ENCODE assay signal across 12 mouse cellular contexts in genomic region chr2:106797855-106798254, GRCm38 (mm10).
DNase-seq lines count a peak whose midpoint lies in the region; ATAC-seq and TF ChIP-seq lines count a peak whose summit lies in the region.
"Had no signal": no experiment of that assay in that cellular context is flagged by ENCODE, and none has a peak within 500 bp of the region (broad histone marks: within the 10 kb centered on the region; RNA-seq: fewer than 3 reads in every experiment).

No protein-coding gene starts in this region.

- H3K27me3 ChIP-seq in hindbrain, embryonic 10.5 days (ENCODE audit: insufficient read depth, poor library complexity, severe bottlenecking) = peaks cover 9% of the 10 kb centered on the region; the same call in 1 of the 2 replicates
- no peaks in the 10 kb centered on the region for H3K27me3 ChIP-seq in midbrain, embryonic 14.5 days (ENCODE audit: control insufficient read depth, insufficient read depth, low read length)
- H3K27me3 ChIP-seq: liver, embryonic 13.5 days had no signal

- H3K4me3 ChIP-seq in hindbrain, embryonic 10.5 days = no peak overlapping the region
- no peak overlapping the region for H3K4me3 ChIP-seq in midbrain, embryonic 14.5 days (replicated peaks; ENCODE audit: low read depth, low read length)
- no peak overlapping the region for H3K4me3 ChIP-seq in layer of hippocampus, adult 2 months
- H3K4me3 ChIP-seq: liver, embryonic 13.5 days had no signal

- peak overlapping the region; percentile 9 for H3K4me2 ChIP-seq in midbrain, embryonic 14.5 days (ENCODE audit: low read length)
- H3K4me2 ChIP-seq: liver, embryonic 13.5 days had no signal

- ATAC-seq in midbrain, embryonic 14.5 days (ENCODE audit: low FRiP score, low TSS enrichment) = peak; percentile 62; the same call in 1 of the 2 replicates

- DNase-seq in embryo, embryonic 10 days (ENCODE audit: low spot score) = peak; percentile 57
- no peak for DNase-seq in embryo, embryonic 11 days
- DNase-seq in brain, embryonic 14.5 days (ENCODE audit: low read depth) = peak; percentile 82
- DNase-seq in hindbrain, embryonic 10.5 days (ENCODE audit: low spot score) = peak; percentile 43
- peak; percentile 60 for DNase-seq in midbrain, embryonic 14.5 days
- DNase-seq in layer of hippocampus, adult 2 months (ENCODE audit: low spot score in 2 of 2) = no peak
- DNase-seq in frontal cortex, postnatal 36 days (ENCODE audit: low spot score in 2 of 2) = no peak
- no peak for DNase-seq in ovary, postnatal 14 days (ENCODE audit: low spot score)
- DNase-seq: adrenal gland, postnatal 14 days; cerebellum, adult 2 months; kidney, postnatal 10 days; liver, embryonic 13.5 days had no signal

- H3K9ac ChIP-seq in midbrain, embryonic 14.5 days (replicated peaks; ENCODE audit: low read length) = no peak overlapping the region
- H3K9ac ChIP-seq: liver, embryonic 13.5 days had no signal

- 0 out of 2 replicates have a peak, but pooled peaks cover 2% of the 10 kb centered on the region for H3K9me3 ChIP-seq in hindbrain, embryonic 10.5 days
- no peaks in the 10 kb centered on the region for H3K9me3 ChIP-seq in midbrain, embryonic 14.5 days (ENCODE audit: control insufficient read depth, low read length)
- H3K9me3 ChIP-seq: liver, embryonic 13.5 days had no signal

- H3K36me3 ChIP-seq in hindbrain, embryonic 10.5 days = 0 out of 2 replicates have a peak, but pooled peaks cover 3% of the 10 kb centered on the region
- no peaks in the 10 kb centered on the region for H3K36me3 ChIP-seq in midbrain, embryonic 14.5 days (ENCODE audit: control insufficient read depth, insufficient read depth, low read length)
- H3K36me3 ChIP-seq: liver, embryonic 13.5 days had no signal

- no peak for TF ChIP-seq POLR2A in brain, embryonic 14.5 days (IDR thresholded peaks at IDR 0.05; ENCODE audit: borderline replicate concordance, extremely low read depth, insufficient read depth, insufficient read length, poor library complexity, severe bottlenecking)

- no peak overlapping the region for H3K27ac ChIP-seq in hindbrain, embryonic 10.5 days
- H3K27ac ChIP-seq in midbrain, embryonic 14.5 days (replicated peaks; ENCODE audit: low read depth, low read length) = peak overlapping the region; percentile 55
- H3K27ac ChIP-seq in layer of hippocampus, adult 2 months = no peak overlapping the region
- H3K27ac ChIP-seq: liver, embryonic 13.5 days had no signal

- WGBS in hindbrain, embryonic 10.5 days = 25% methylated on average over 3 of the region's 3 CpGs
- 6% methylated on average over 3 of the region's 3 CpGs for WGBS in midbrain, embryonic 14.5 days

- H3K4me1 ChIP-seq in hindbrain, embryonic 10.5 days (replicated peaks) = peaks cover 38% of the 10 kb centered on the region
- H3K4me1 ChIP-seq in midbrain, embryonic 14.5 days (ENCODE audit: control insufficient read depth, insufficient read depth, low read length) = peaks cover 33% of the 10 kb centered on the region
- H3K4me1 ChIP-seq: liver, embryonic 13.5 days had no signal

- TF ChIP-seq CTCF in brain, embryonic 14.5 days (IDR thresholded peaks at IDR 0.05; ENCODE audit: borderline replicate concordance, extremely low read depth, insufficient read depth, insufficient read length) = no peak
- no peak for TF ChIP-seq CTCF in layer of hippocampus, adult 2 months (conservative IDR thresholded peaks at IDR 0.05)

Comparison
In these comparisons a context has a peak if more than half of its experiments do, and no peak if none do; other contexts are left out.
1. DNase-seq: peak in embryo, embryonic 10 days (single experiment), brain, embryonic 14.5 days (single experiment), hindbrain, embryonic 10.5 days (single experiment) and midbrain, embryonic 14.5 days (single experiment); none in embryo, embryonic 11 days (single experiment), layer of hippocampus, adult 2 months (0 of 2), frontal cortex, postnatal 36 days (0 of 2) and ovary, postnatal 14 days (single experiment).